Mouse (Mus musculus): ENCODE measurements at regions not wholly inside any gene's neighbourhood (a gene's known extent, or its start where the extent isn't known, plus 50 kb on each side); places are given as distances from the start of the nearest gene placed in this dataset.

- Histone ChIP-seq H3K4me3 (replicated peaks; ENCODE audit: low read length) (no peak overlapping the region), H3K9me3 (ENCODE audit: control insufficient read depth, low read length) (no peaks in the 10 kb centered on the region), H3K36me3 (ENCODE audit: control insufficient read depth, insufficient read depth) (no peaks in the 10 kb centered on the region), H3K4me1 (replicated peaks; ENCODE audit: control insufficient read depth, insufficient read depth, low read length) (no peaks in the 10 kb centered on the region), H3K27ac (ENCODE audit: low read length) (no peak overlapping the region), H3K4me2 (ENCODE audit: low read length) (no peak overlapping the region), H3K27me3 (replicated peaks; ENCODE audit: control insufficient read depth, insufficient read depth, low read length) (no peaks in the 10 kb centered on the region), H3K9ac (replicated peaks; ENCODE audit: low read depth, low read length) (no peak overlapping the region)
- WGBS, result 50% methylated on average over 4 of the region's 4 CpGs
- ATAC-seq, result no peak
Measured at GRCm38 (mm10) chr4:83915871-83916270, 390.5 kb downstream of the Ccdc171 start.

- Histone ChIP-seq H3K4me2 (ENCODE audit: low read length) (no peak overlapping the region), H3K27me3 (replicated peaks; ENCODE audit: control insufficient read depth, insufficient read depth, low read length) (no peaks in the 10 kb centered on the region), H3K4me1 (replicated peaks; ENCODE audit: control insufficient read depth, insufficient read depth, low read length) (no peaks in the 10 kb centered on the region), H3K36me3 (ENCODE audit: control insufficient read depth, insufficient read depth) (no peaks in the 10 kb centered on the region), H3K9ac (replicated peaks; ENCODE audit: low read depth, low read length) (no peak overlapping the region), H3K4me3 (replicated peaks; ENCODE audit: low read length) (no peak overlapping the region), H3K9me3 (ENCODE audit: control insufficient read depth, low read length) (no peaks in the 10 kb centered on the region), H3K27ac (ENCODE audit: low read length) (no peak overlapping the region)
- no peak for ATAC-seq
- whole genome bisulfite sequencing, result 95% methylated on average over 4 of the region's 4 CpGs
Measured at GRCm38 (mm10) chr4:83917009-83917408, 391.7 kb downstream of the Ccdc171 start.

GRCm38 (mm10) chr4:83918093-83918492, 392.7 kb downstream of the Ccdc171 start:
- Histone ChIP-seq H3K27ac (ENCODE audit: low read length) (no peak overlapping the region), H3K4me2 (ENCODE audit: low read length) (no peak overlapping the region), H3K9ac (replicated peaks; ENCODE audit: low read depth, low read length) (no peak overlapping the region), H3K9me3 (ENCODE audit: control insufficient read depth, low read length) (no peaks in the 10 kb centered on the region), H3K4me1 (replicated peaks; ENCODE audit: control insufficient read depth, insufficient read depth, low read length) (no peaks in the 10 kb centered on the region), H3K27me3 (replicated peaks; ENCODE audit: control insufficient read depth, insufficient read depth, low read length) (no peaks in the 10 kb centered on the region), H3K4me3 (replicated peaks; ENCODE audit: low read length) (no peak overlapping the region), H3K36me3 (ENCODE audit: control insufficient read depth, insufficient read depth) (no peaks in the 10 kb centered on the region)
- no peak for ATAC-seq
- WGBS, result 92% methylated on average over 3 of the region's 3 CpGs

GRCm38 (mm10) chr4:83919041-83919440, 393.7 kb downstream of the Ccdc171 start:
- ATAC-seq, result no peak
- H3K4me2 ChIP-seq (ENCODE audit: low read length), result no peak overlapping the region
- H3K4me1 ChIP-seq (replicated peaks; ENCODE audit: control insufficient read depth, insufficient read depth, low read length), result no peaks in the 10 kb centered on the region
- no peak overlapping the region for H3K27ac ChIP-seq (ENCODE audit: low read length)
- 96% methylated on average over 1 of the region's 1 CpGs for WGBS
- no peaks in the 10 kb centered on the region for H3K27me3 ChIP-seq (replicated peaks; ENCODE audit: control insufficient read depth, insufficient read depth, low read length)
- no peak overlapping the region for H3K4me3 ChIP-seq (replicated peaks; ENCODE audit: low read length)
- no peaks in the 10 kb centered on the region for H3K9me3 ChIP-seq (ENCODE audit: control insufficient read depth, low read length)
- H3K9ac ChIP-seq (replicated peaks; ENCODE audit: low read depth, low read length), result no peak overlapping the region
- H3K36me3 ChIP-seq (ENCODE audit: control insufficient read depth, insufficient read depth), result no peaks in the 10 kb centered on the region

- no peaks in the 10 kb centered on the region for H3K9me3 ChIP-seq (ENCODE audit: control insufficient read depth, low read length)
- H3K27ac ChIP-seq (ENCODE audit: low read length), result no peak overlapping the region
- WGBS, result 73% methylated on average over 8 of the region's 8 CpGs
- H3K36me3 ChIP-seq (ENCODE audit: control insufficient read depth, insufficient read depth), result no peaks in the 10 kb centered on the region
- no peak overlapping the region for H3K4me3 ChIP-seq (replicated peaks; ENCODE audit: low read length)
- H3K4me2 ChIP-seq (ENCODE audit: low read length), result no peak overlapping the region
- no peaks in the 10 kb centered on the region for H3K27me3 ChIP-seq (replicated peaks; ENCODE audit: control insufficient read depth, insufficient read depth, low read length)
- no peaks in the 10 kb centered on the region for H3K4me1 ChIP-seq (replicated peaks; ENCODE audit: control insufficient read depth, insufficient read depth, low read length)
- H3K9ac ChIP-seq (replicated peaks; ENCODE audit: low read depth, low read length), result no peak overlapping the region
- ATAC-seq, result no peak
Measured at GRCm38 (mm10) chr4:83925118-83925842, 399.9 kb downstream of the Ccdc171 start.

- WGBS, result 45% methylated on average over 11 of the region's 11 CpGs
Measured at GRCm38 (mm10) chr4:83926195-83926731, 400.9 kb downstream of the Ccdc171 start.

GRCm38 (mm10) chr4:83931897-83932654, 406.7 kb downstream of the Ccdc171 start:
- H3K9ac ChIP-seq (replicated peaks; ENCODE audit: low read depth, low read length), result no peak overlapping the region
- H3K4me1 ChIP-seq (replicated peaks; ENCODE audit: control insufficient read depth, insufficient read depth, low read length), result no peaks in the 10 kb centered on the region
- no peaks in the 10 kb centered on the region for H3K36me3 ChIP-seq (ENCODE audit: control insufficient read depth, insufficient read depth)
- H3K27me3 ChIP-seq (replicated peaks; ENCODE audit: control insufficient read depth, insufficient read depth, low read length), result no peaks in the 10 kb centered on the region
- H3K4me2 ChIP-seq (ENCODE audit: low read length), result no peak overlapping the region
- 87% methylated on average over 8 of the region's 8 CpGs for WGBS
- ATAC-seq, result no peak
- H3K27ac ChIP-seq (ENCODE audit: low read length), result no peak overlapping the region
- H3K4me3 ChIP-seq (replicated peaks; ENCODE audit: low read length), result no peak overlapping the region
- H3K9me3 ChIP-seq (ENCODE audit: control insufficient read depth, low read length), result no peaks in the 10 kb centered on the region

More at GRCm38 (mm10) chr4:83926195-83926731, 400.9 kb downstream of the Ccdc171 start:
- H3K4me1 ChIP-seq (replicated peaks; ENCODE audit: control insufficient read depth, insufficient read depth, low read length), result no peaks in the 10 kb centered on the region
- no peaks in the 10 kb centered on the region for H3K27me3 ChIP-seq (replicated peaks; ENCODE audit: control insufficient read depth, insufficient read depth, low read length)
- no peak overlapping the region for H3K27ac ChIP-seq (ENCODE audit: low read length)
- no peak for ATAC-seq
- no peak overlapping the region for H3K4me3 ChIP-seq (replicated peaks; ENCODE audit: low read length)
- H3K36me3 ChIP-seq (ENCODE audit: control insufficient read depth, insufficient read depth), result no peaks in the 10 kb centered on the region
- no peaks in the 10 kb centered on the region for H3K9me3 ChIP-seq (ENCODE audit: control insufficient read depth, low read length)
- H3K4me2 ChIP-seq (ENCODE audit: low read length), result no peak overlapping the region
- no peak overlapping the region for H3K9ac ChIP-seq (replicated peaks; ENCODE audit: low read depth, low read length)

GRCm38 (mm10) chr4:83941693-83942092, 416.3 kb downstream of the Ccdc171 start:
- 90% methylated on average over 9 of the region's 9 CpGs for WGBS
- H3K36me3 ChIP-seq (ENCODE audit: control insufficient read depth, insufficient read depth), result no peaks in the 10 kb centered on the region
- no peaks in the 10 kb centered on the region for H3K4me1 ChIP-seq (replicated peaks; ENCODE audit: control insufficient read depth, insufficient read depth, low read length)
- no peak overlapping the region for H3K27ac ChIP-seq (ENCODE audit: low read length)
- no peak overlapping the region for H3K4me2 ChIP-seq (ENCODE audit: low read length)
- ATAC-seq, result no peak
- H3K4me3 ChIP-seq (replicated peaks; ENCODE audit: low read length), result no peak overlapping the region
- H3K27me3 ChIP-seq (replicated peaks; ENCODE audit: control insufficient read depth, insufficient read depth, low read length), result no peaks in the 10 kb centered on the region
- no peaks in the 10 kb centered on the region for H3K9me3 ChIP-seq (ENCODE audit: control insufficient read depth, low read length)
- H3K9ac ChIP-seq (replicated peaks; ENCODE audit: low read depth, low read length), result no peak overlapping the region

GRCm38 (mm10) chr4:83949612-83950011, 424.3 kb downstream of the Ccdc171 start:
- no peaks in the 10 kb centered on the region for H3K27me3 ChIP-seq (replicated peaks; ENCODE audit: control insufficient read depth, insufficient read depth, low read length)
- H3K4me2 ChIP-seq (ENCODE audit: low read length), result no peak overlapping the region
- 86% methylated on average over 2 of the region's 2 CpGs for WGBS
- H3K9me3 ChIP-seq (ENCODE audit: control insufficient read depth, low read length), result no peaks in the 10 kb centered on the region
- H3K27ac ChIP-seq (ENCODE audit: low read length), result no peak overlapping the region
- H3K9ac ChIP-seq (replicated peaks; ENCODE audit: low read depth, low read length), result no peak overlapping the region
- no peak for ATAC-seq
- H3K4me3 ChIP-seq (replicated peaks; ENCODE audit: low read length), result no peak overlapping the region
- no peaks in the 10 kb centered on the region for H3K36me3 ChIP-seq (ENCODE audit: control insufficient read depth, insufficient read depth)
- H3K4me1 ChIP-seq (replicated peaks; ENCODE audit: control insufficient read depth, insufficient read depth, low read length), result no peaks in the 10 kb centered on the region

Data from forebrain, embryonic 16.5 days (tissue).